Mouse (Mus musculus) heart, postnatal 0 days (tissue): Measurements from ENCODE around the gene Tmem259.

Experiments used
- CTCF ChIP-seq: IDR thresholded peaks from 2 replicates; pipeline ENCODE4 v1.5.1; 2016; ENCODE audit warnings: antibody characterized with exemption, control low read depth, low read depth
- EP300 ChIP-seq: IDR thresholded peaks from 2 replicates; pipeline ENCODE4 v1.6.1; 2016; ENCODE audit warnings: antibody characterized with exemption, low read depth

GRCm38 (mm10) chr10:79974087-79974486 lies 10.0 kb downstream of the Tmem259 start:
- no peak for TF ChIP-seq EP300
- no peak for TF ChIP-seq CTCF
